Mouse (Mus musculus) megakaryocyte, embryonic 14.5 days (primary cell): ENCODE measurements around the gene Tat. TPM values are rescaled to one million over a fixed set of nuclear protein-coding genes. Genes with fewer than 3 reads are reported as not detected.
A peak's percentile ranks its signal among the peaks of the same experiment; 100 is the strongest.

Source experiments
- H3K27me3 ChIP-seq: replicated peaks from 2 replicates; pipeline ENCODE3; 2012; ENCODE audit warnings: inconsistent platforms
- H3K36me3 ChIP-seq: replicated peaks from 2 replicates; pipeline ENCODE3; 2012; ENCODE audit warnings: low read length, inconsistent platforms, mixed read lengths
- H3K4me1 ChIP-seq: 2 replicates; pipeline ENCODE4 v1.6.1; 2012; ENCODE audit warnings: inconsistent platforms
- H3K4me3 ChIP-seq: replicated peaks from 2 replicates; pipeline ENCODE3; 2012; ENCODE audit warnings: moderate library complexity, mild to moderate bottlenecking, inconsistent platforms
- H3K9me3 ChIP-seq: 2 replicates; pipeline ENCODE4 v1.6.1; 2012; ENCODE audit warnings: inconsistent platforms
- FLI1 ChIP-seq: IDR thresholded peaks from 2 replicates; pipeline ENCODE4 v1.6.1; 2012; ENCODE audit warnings: low read length, inconsistent platforms, mixed read lengths
- GATA1 ChIP-seq: IDR thresholded peaks from 3 replicates; pipeline ENCODE4 v1.6.1; 2012; ENCODE audit warnings: mixed read lengths, low read length, inconsistent platforms, borderline replicate concordance
- polyA plus RNA-seq: library from polyadenylated mRNA; stranded (reverse); fragments of >175 nt; gene quantifications from 2 replicates; pipeline ENCODE4 v1.2.3, GENCODE M21; 2012; ENCODE audit warnings: low replicate concordance; ENCODE audit not compliant: insufficient read depth

Tat gene
- polyA plus RNA-seq, 1 experiment, result not detected

GRCm38 (mm10) chr8:109998066-109998465, 7.8 kb downstream of the Tat start:
- no peaks in the 10 kb centered on the region for H3K9me3 ChIP-seq
- no peak overlapping the region for H3K4me3 ChIP-seq
- H3K4me1 ChIP-seq, result no peaks in the 10 kb centered on the region
- TF ChIP-seq GATA1 (no peak), FLI1 (no peak)
- H3K36me3 ChIP-seq, result no peaks in the 10 kb centered on the region
- H3K27me3 ChIP-seq, result peaks cover 9% of the 10 kb centered on the region

- peaks cover 7% of the 10 kb centered on the region for H3K27me3 ChIP-seq
- no peaks in the 10 kb centered on the region for H3K4me1 ChIP-seq
- H3K9me3 ChIP-seq, result no peaks in the 10 kb centered on the region
- H3K36me3 ChIP-seq, result no peaks in the 10 kb centered on the region
- no peak overlapping the region for H3K4me3 ChIP-seq
- no peak for TF ChIP-seq GATA1
- no peak for TF ChIP-seq FLI1
Observed at GRCm38 (mm10) chr8:109999974-110000373, 9.7 kb downstream of the Tat start.

GRCm38 (mm10) chr8:110002953-110003352, 12.7 kb downstream of the Tat start:
- H3K4me1 ChIP-seq, result no peaks in the 10 kb centered on the region
- no peak overlapping the region for H3K4me3 ChIP-seq
- TF ChIP-seq GATA1, result no peak
- TF ChIP-seq FLI1, result no peak
- peaks cover 9% of the 10 kb centered on the region for H3K27me3 ChIP-seq
- H3K36me3 ChIP-seq, result no peaks in the 10 kb centered on the region
- H3K9me3 ChIP-seq, result no peaks in the 10 kb centered on the region

GRCm38 (mm10) chr8:110004300-110004699, 14.1 kb downstream of the Tat start:
- no peak for TF ChIP-seq FLI1
- no peak for TF ChIP-seq GATA1
- Histone ChIP-seq H3K36me3 (no peaks in the 10 kb centered on the region), H3K4me1 (peaks cover 4% of the 10 kb centered on the region; the same call in 1 of the 2 replicates), H3K4me3 (no peak overlapping the region), H3K9me3 (no peaks in the 10 kb centered on the region), H3K27me3 (peaks cover 9% of the 10 kb centered on the region)

GRCm38 (mm10) chr8:110006312-110007023, 16.2 kb downstream of the Tat start:
- Histone ChIP-seq H3K9me3 (no peaks in the 10 kb centered on the region), H3K4me1 (peaks cover 4% of the 10 kb centered on the region; the same call in 1 of the 2 replicates), H3K4me3 (no peak overlapping the region), H3K27me3 (peaks cover 10% of the 10 kb centered on the region), H3K36me3 (no peaks in the 10 kb centered on the region)
- no peak for TF ChIP-seq FLI1
- TF ChIP-seq GATA1, result no peak

GRCm38 (mm10) chr8:110008228-110008994, 18.2 kb downstream of the Tat start:
- no peaks in the 10 kb centered on the region for H3K36me3 ChIP-seq
- H3K27me3 ChIP-seq, result peaks cover 7% of the 10 kb centered on the region
- H3K9me3 ChIP-seq, result no peaks in the 10 kb centered on the region
- H3K4me1 ChIP-seq, result peaks cover 4% of the 10 kb centered on the region; the same call in 1 of the 2 replicates
- no peak overlapping the region for H3K4me3 ChIP-seq
- no peak for TF ChIP-seq FLI1
- TF ChIP-seq GATA1, result no peak

GRCm38 (mm10) chr8:110008995-110009446, 18.8 kb downstream of the Tat start:
- no peaks in the 10 kb centered on the region for H3K36me3 ChIP-seq

GRCm38 (mm10) chr8:110010868-110011267, 20.6 kb downstream of the Tat start:
- Histone ChIP-seq H3K36me3 (no peaks in the 10 kb centered on the region), H3K4me3 (no peak overlapping the region), H3K9me3 (no peaks in the 10 kb centered on the region), H3K4me1 (peaks cover 4% of the 10 kb centered on the region; the same call in 1 of the 2 replicates), H3K27me3 (peaks cover 7% of the 10 kb centered on the region)
- TF ChIP-seq FLI1 (no peak), GATA1 (no peak)

More at GRCm38 (mm10) chr8:110008995-110009446, 18.8 kb downstream of the Tat start:
- Histone ChIP-seq H3K4me3 (peak overlapping the region; percentile 50), H3K9me3 (no peaks in the 10 kb centered on the region), H3K27me3 (peaks cover 7% of the 10 kb centered on the region), H3K4me1 (peaks cover 4% of the 10 kb centered on the region; the same call in 1 of the 2 replicates)
- TF ChIP-seq FLI1, result no peak
- no peak for TF ChIP-seq GATA1

- H3K27me3 ChIP-seq, result peaks cover 9% of the 10 kb centered on the region
- TF ChIP-seq GATA1 (no peak), FLI1 (no peak)
- no peak overlapping the region for H3K4me3 ChIP-seq
- H3K36me3 ChIP-seq, result no peaks in the 10 kb centered on the region
- no peaks in the 10 kb centered on the region for H3K4me1 ChIP-seq
- no peaks in the 10 kb centered on the region for H3K9me3 ChIP-seq
Observed at GRCm38 (mm10) chr8:110022081-110022480, 31.8 kb downstream of the Tat start.
